Mouse (Mus musculus) stomach, embryonic 16.5 days (tissue): ENCODE measurements around the gene Stradb. TPM values are rescaled to one million over a fixed set of nuclear protein-coding genes. Genes with fewer than 3 reads are reported as not detected.

Experiments
- polyA plus RNA-seq: library from polyadenylated mRNA; unstranded; fragments of >200 nt; fragmentation: Nextera tagmentation; extraction: Ambion mirVana; gene quantifications from 2 replicates; pipeline ENCODE4 v1.2.1, GENCODE M21; 2015

Gene Stradb
- polyA plus RNA-seq, 1 experiment from 2014 or later: 23.3 TPM

Other genes starting within 250 kb of the Stradb start
- 43.9 and 44.2 TPM in 2 replicates for gene Casp8, start 178.1 kb upstream of the Stradb start, polyA plus RNA-seq
- 17.5 and 17.6 TPM in 2 replicates for gene Trak2, start 92 bp upstream of the Stradb start, polyA plus RNA-seq
- gene C2cd6, start 121.4 kb downstream of the Stradb start, polyA plus RNA-seq: 0.06 TPM in 1 of 2 replicates, not detected in the other
- gene Tmem237, start 146.9 kb downstream of the Stradb start, polyA plus RNA-seq: 28.6 and 29.8 TPM in 2 replicates
- 0.13 and 0.21 TPM in 2 replicates for gene Mpp4, start 189.9 kb downstream of the Stradb start, polyA plus RNA-seq